Mouse (Mus musculus) B cell, adult 2 months (primary cell): ENCODE data around the gene H3f3b.
"Not testable (repeated sequence)": the region's sequence is repeated elsewhere in the genome, so short reads cannot be mapped to it uniquely, and the experiment has no call there.

Experiments used
- DNase-seq, 2 experiments: peaks; one replicate each; pipeline ENCODE4 v3.0.0; 2022

H3f3b gene

DNA sequence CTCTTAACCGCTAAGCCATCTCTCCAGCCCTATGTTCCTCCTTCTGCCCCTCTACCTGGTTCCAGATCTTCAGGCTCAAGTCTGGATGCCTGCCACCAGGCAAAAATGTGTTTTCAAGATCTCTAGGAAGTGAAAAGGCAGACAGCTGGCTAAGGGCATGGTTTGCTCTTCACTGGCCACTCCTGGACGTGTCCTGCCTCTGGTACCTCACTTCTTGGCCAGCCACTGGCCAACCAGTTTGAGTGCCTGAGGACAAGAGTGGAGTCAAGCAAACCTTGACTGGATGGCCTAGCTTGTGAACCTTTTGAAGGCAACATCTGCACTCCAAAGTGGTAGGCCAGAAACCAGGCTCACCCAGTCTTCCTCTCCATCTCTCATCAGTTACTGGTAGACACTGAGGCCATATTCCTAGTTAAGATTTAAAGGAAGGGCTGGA lies 7.8 kb downstream of the H3f3b start:
- peak; percentile 60 to 71 for DNase-seq

- DNase-seq = peak; percentile 47 to 56
Measured at GRCm38 (mm10) chr11:116019360-116019791, 8.4 kb downstream of the H3f3b start.

GRCm38 (mm10) chr11:116018867-116019266 lies 8.9 kb downstream of the H3f3b start:
- DNase-seq = not testable (repeated sequence)

DNA sequence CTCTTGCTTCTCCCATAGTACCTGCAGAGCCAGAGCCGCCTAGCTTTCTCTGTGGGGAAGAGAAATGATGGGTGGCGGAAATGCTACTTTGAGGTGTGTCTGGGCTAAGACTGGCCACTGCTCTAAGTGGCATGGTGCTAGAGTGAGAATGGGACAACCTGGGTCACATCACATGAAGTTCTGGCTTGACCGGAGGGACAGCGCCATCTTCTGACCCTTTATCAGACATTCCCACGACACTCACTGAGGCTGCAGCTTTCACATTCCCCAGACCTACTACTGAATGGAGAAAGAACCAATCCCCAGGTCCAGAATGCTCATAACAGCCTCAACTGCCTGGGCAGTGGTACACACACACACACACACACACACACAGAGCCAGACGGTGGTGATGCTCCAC lies 9.7 kb downstream of the H3f3b start:
- peak; percentile 56 to 57 for DNase-seq

GRCm38 (mm10) chr11:116014821-116015220 lies 12.9 kb downstream of the H3f3b start:
- DNase-seq = no peak

GRCm38 (mm10) chr11:116012262-116012947 lies 15.4 kb downstream of the H3f3b start, which contains the start of gene Galk1:
Gene Galk1, minus strand, starts transcription at chr11:116012719.
- peak; percentile 89 to 90 for DNase-seq

GRCm38 (mm10) chr11:116011529-116012261 lies 16.1 kb downstream of the H3f3b start:
- DNase-seq = no peak

DNA sequence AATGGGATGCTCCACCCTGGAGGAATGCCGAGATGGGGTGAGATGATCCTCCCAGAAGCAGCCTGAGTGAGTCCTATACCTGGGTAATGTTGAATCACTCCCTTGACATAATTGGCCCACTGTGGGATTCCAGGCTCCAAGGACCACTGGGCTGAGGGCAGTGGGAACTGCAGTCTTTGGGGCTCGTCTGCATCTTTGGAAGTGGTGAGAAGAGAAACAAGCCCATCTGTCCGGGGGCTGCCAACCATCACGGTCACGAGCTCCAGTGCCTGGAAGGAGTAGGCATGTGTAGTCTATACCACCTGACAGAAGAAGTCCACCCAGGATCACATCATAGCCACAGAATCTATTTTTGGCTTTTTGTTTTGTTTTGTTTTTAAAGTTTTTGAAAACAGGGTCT lies 16.8 kb downstream of the H3f3b start:
- DNase-seq = no peak

GRCm38 (mm10) chr11:116010146-116010545 lies 17.6 kb downstream of the H3f3b start:
- no peak for DNase-seq

GRCm38 (mm10) chr11:116009661-116010060 lies 18.1 kb downstream of the H3f3b start:
- DNase-seq = no peak

DNA sequence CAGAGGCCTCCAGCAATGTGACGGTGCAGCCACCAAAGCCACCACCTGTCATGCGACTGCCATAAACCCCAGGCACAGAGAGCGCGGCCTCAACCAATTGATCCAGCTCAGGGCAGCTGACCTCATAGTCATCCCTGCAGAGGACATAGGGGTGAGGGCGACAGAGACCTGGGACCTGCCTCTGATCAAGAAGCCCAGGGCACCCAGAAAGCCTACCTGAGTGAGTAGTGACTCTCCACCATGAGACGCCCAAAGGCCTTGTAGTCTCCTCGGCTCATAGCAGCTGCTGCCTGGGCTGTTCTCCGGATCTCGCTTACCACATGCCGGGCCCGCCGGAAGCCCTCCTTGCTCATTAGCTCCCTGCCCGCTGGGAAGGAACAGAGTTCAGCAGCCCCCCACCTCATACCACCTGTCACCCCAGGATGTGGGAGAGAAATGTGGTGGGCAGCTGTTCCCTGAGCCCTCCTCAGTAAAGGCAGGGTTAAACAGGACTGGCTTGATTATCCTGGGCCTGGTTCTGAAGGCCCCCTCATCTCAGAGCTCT lies 18.9 kb downstream of the H3f3b start:
- no peak for DNase-seq

- no peak for DNase-seq
Measured at GRCm38 (mm10) chr11:116008411-116008810, 19.4 kb downstream of the H3f3b start.

DNA sequence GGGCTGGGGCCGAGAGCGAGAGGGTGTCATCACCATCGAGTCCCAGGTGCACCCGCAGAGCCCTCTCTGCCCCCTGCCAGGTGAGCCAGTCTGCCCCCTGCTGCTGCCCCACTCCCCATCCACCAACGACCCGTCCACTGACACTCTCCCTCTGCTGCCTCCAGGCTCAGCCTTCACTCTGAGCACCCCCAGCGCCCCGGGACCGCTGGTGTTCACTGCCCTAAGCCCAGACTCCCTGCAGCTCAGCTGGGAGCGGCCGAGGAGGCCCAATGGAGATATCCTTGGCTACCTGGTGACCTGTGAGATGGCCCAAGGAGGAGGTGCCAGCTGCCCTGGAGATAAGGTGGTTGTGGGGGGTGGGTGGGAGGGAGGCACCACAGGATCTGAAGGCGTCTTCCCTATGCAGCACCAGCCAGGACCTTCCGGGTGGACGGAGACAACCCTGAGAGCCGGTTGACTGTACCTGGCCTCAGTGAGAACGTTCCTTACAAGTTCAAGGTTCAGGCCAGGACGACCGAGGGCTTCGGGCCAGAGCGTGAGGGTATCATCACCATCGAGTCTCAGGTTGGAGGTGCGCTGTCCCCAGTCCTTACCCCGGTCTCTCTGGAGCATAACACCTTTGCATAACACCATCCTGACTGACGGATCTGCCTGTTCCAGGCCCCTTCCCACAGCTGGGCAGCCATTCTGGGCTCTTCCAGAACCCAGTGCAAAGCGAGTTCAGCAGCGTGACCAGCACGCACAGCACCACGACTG lies 20.5 kb downstream of the H3f3b start:
- DNase-seq = no peak

GRCm38 (mm10) chr11:116005701-116006419 lies 21.9 kb downstream of the H3f3b start:
- no peak for DNase-seq

DNA sequence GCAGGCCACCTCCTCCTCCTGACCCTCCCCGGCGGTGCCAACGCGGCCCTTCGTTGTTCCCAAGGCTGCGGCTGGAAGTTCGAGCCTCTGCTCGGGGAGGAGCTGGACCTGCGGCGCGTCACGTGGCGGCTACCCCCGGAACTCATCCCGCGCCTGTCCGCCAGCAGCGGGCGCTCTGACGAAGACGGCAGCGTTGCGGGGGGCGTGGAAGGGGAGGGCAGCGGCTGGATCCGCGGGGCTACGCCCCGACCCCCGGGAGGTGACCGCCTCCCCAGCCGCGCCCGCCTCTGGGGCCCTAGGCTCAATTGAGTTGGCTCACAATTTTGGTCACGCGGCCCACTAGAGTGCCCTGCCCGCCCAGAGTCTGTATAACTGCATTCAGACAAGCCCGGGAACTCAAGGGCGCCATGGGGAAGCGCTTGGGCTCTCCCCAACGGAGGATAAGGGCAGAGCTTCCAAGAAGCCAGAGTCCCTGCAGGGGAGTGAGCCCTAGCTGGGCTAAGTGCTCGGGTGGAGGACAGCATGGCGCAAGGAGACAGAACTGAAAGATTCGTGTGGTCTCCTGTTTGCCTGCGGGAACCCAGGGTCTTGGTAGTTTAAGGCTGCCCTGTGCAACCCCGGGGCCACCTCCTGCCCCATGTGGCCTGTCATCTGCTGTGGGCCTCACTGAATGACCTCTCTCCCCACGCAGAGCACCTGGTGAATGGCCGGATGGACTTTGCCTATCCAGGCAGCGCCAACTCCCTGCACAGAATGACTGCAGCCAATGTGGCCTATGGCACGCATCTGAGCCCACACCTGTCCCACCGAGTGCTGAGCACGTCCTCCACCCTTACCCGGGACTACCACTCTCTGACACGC lies 22.7 kb downstream of the H3f3b start:
- DNase-seq = peak; percentile 65 to 70

DNA sequence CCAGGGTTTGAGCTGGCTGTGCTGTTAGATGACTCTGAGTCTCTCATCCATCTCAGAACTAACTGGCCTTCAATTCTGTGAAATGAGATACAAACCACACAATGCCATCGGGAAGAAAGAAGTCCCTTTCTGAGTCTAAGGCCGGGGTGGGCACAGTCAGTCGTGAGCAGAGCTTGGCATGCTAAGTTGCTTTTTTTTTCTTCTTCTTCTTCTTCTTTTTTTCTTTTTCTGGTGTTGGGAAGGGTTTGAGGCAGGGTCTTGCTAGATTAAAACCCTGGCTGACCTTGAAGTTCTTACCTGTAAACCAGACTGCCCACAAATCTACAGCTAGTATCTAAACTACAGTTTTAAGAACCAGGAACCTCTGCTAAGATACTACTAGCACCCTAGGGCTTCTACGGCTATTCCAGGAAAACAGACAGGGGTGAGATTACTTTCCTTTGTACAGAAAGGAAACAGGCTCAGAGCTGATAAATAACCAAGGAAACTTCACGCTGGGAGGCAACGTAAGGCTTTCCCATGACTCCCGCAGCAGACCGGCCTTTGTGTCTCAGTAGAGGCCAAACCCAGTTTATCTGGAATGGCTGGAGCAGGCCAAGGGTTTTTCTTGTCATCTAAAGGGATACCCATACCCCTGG lies 23.5 kb downstream of the H3f3b start:
- no peak for DNase-seq

DNA sequence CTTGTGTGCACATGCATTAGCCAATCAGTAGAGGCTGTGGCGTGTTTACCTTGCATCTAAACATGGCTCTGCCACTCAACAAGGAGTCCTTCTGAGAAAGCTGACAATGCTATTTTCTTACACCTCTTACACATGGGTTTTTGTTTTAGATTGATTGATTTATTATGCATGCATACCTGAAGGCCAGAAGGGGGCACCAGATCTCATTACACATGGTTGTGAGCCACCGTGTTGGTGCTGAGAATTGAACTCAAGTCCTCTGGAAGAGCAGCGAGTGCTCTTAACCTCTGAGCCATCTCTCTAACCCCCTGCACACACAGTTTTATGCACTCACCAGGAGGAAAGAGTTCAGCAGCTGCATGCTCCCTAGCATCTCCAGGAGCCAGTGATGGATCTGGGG lies 24.9 kb downstream of the H3f3b start:
- no peak for DNase-seq

- no peak for DNase-seq
Measured at GRCm38 (mm10) chr11:116001725-116002124, 26.0 kb downstream of the H3f3b start.

- DNase-seq = no peak
Measured at GRCm38 (mm10) chr11:116000607-116001006, 27.2 kb downstream of the H3f3b start.

- peak; percentile 84 for DNase-seq
Measured at GRCm38 (mm10) chr11:115999538-116000143, 28.1 kb downstream of the H3f3b start.

DNA sequence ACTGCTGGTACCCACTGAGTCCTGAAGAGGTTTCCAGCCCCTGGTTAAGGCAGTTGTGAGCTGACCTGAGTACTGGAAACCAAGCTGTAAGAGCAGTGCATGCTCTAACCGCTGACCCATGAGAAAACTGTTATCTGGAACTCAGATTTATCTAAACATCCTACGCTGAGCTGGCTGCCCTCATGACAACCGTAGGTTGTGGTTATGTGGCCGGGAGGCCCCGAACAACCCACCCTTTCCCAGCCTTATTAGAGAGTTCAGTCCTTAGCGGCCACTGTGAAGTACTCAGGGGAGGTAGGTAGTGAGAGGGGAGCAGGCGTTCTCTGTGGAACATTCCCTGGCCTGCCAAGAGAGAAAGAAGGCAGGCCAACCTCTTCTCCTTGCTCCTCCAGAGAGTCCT lies 28.7 kb downstream of the H3f3b start:
- no peak for DNase-seq
